Mouse (Mus musculus): Measurements from ENCODE around the gene Aven. TPM values are rescaled to one million over a fixed set of nuclear protein-coding genes. Genes with fewer than 3 reads are reported as not detected.

The Aven gene
- polyA plus RNA-seq, 1 experiment from 2014 or later, result 14.2 TPM

DNA sequence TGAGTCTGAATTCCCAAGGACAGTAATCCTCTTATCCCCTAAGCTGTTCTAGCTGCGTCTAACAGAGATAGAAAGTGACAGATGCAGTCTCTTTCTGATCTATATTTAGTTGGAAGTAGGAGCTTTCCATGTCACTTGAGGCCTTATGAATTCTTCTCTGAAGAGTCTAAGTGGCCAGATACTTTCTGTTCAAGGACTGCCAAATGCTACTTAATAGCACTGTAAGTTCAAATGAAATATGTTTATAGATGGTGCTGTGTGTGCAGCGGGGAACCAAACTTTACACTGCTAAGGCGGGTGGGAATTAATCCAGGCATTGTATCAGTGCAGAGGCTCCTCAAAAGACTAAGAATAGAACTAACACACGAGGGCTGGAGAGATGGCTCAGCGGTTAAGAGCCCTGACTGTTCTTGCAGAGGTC, 21.8 kb upstream of the Aven start:
- ATAC-seq, result no peak
- Histone ChIP-seq H3K36me3 (peaks cover 44% of the 10 kb centered on the region), H3K9me3 (replicated peaks) (no peaks in the 10 kb centered on the region), H3K27me3 (replicated peaks) (no peaks in the 10 kb centered on the region), H3K27ac (no peak overlapping the region), H3K4me2 (no peak overlapping the region), H3K4me3 (no peak overlapping the region), H3K9ac (no peak overlapping the region), H3K4me1 (no peaks in the 10 kb centered on the region)
- WGBS (ENCODE audit: insufficient replicate concordance), result 70% methylated on average over 5 of the region's 5 CpGs

DNA sequence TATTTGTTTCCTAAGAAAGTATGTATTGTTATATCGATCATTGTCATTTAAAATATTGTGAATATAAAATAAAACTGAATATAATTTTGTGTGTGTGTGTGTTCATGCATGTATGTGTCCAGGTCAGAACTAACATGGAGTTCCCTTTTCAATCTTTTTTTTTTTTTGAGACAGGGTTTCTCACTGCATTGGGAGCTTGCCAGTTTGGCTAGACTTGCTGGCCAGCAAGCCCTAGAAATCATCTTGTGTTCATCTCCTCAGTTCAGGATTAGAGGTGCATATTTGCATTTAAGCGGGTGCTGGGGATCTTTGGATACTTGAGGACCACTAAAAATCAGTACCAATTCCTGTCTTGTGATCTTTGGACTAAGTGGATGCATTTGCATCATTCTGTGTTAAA, 20.7 kb upstream of the Aven start:
- ATAC-seq, result no peak
- Histone ChIP-seq H3K4me3 (no peak overlapping the region), H3K4me2 (no peak overlapping the region), H3K27ac (no peak overlapping the region), H3K4me1 (no peaks in the 10 kb centered on the region), H3K9me3 (replicated peaks) (no peaks in the 10 kb centered on the region), H3K27me3 (replicated peaks) (no peaks in the 10 kb centered on the region), H3K36me3 (peaks cover 33% of the 10 kb centered on the region), H3K9ac (no peak overlapping the region)
- 78% methylated on average over 2 of the region's 2 CpGs for WGBS (ENCODE audit: insufficient replicate concordance)

DNA sequence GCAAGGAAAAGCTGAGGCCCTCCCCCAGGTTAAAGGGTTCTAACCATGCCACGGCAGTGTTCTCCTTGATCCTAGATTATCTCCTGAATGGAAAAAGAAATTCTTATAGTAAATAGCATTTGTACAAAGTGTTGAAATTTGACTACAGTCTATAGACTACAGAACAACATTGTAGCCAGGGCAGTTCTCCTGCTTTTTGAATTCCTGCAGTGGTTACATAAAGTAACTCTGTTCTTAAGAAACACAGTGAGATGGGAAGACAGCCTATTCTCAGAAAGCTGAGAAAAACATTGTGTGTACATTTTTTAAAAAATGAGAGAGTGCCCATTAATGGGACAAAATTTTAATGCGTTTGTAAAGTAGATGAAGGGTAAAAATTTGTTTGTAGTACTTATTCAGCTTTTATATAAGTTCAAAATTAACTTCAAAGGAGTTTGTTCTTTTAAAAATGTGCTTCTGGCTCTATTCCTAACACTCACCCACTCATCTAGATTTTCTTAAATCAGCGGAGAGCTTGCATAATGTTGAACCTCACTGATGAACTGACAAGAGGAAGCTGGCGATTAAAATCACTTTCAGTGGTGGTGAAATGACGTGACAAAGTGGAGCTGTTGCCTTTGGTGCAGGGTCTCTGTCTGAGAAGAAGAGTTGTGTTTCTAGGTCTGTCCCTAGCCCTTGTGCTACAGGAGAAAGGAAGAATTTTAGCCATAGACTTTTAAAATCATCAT, 17.6 kb upstream of the Aven start:
- Histone ChIP-seq H3K9ac (no peak overlapping the region), H3K4me2 (no peak overlapping the region), H3K36me3 (peaks cover 2% of the 10 kb centered on the region; the same call in 1 of the 2 replicates), H3K27ac (no peak overlapping the region), H3K4me3 (no peak overlapping the region), H3K4me1 (no peaks in the 10 kb centered on the region), H3K9me3 (replicated peaks) (no peaks in the 10 kb centered on the region), H3K27me3 (replicated peaks) (0 out of 2 replicates have a peak, but pooled peaks cover 3% of the 10 kb centered on the region)
- no peak for ATAC-seq
- WGBS (ENCODE audit: insufficient replicate concordance), result 55% methylated on average over 5 of the region's 5 CpGs

DNA sequence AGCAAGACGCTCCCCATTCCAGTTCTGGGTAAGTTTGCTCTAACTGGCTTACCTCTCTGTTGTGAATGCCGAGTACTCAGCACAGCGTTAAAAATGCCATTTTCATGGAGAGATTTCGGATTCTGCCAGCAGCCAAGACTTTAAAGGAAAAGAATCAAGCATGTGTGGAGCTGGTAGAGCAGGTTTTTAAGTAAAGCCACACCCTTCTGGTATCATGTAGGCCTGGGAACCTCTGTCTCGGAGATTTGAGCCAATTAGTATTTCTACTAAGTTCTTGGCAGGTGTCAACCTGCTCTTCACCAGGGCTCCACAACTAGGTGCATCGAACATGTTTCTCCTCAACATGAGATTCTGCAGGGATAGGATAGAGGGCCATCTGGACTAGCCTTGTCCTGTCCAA, 16.2 kb upstream of the Aven start:
- no peak overlapping the region for H3K9ac ChIP-seq
- H3K4me3 ChIP-seq, result no peak overlapping the region
- 0 out of 2 replicates have a peak, but pooled peaks cover 3% of the 10 kb centered on the region for H3K27me3 ChIP-seq (replicated peaks)
- no peaks in the 10 kb centered on the region for H3K36me3 ChIP-seq
- ATAC-seq, result no peak
- H3K9me3 ChIP-seq (replicated peaks), result no peaks in the 10 kb centered on the region
- H3K4me1 ChIP-seq, result no peaks in the 10 kb centered on the region
- no peak overlapping the region for H3K27ac ChIP-seq
- WGBS (ENCODE audit: insufficient replicate concordance), result 66% methylated on average over 6 of the region's 6 CpGs
- no peak overlapping the region for H3K4me2 ChIP-seq

DNA sequence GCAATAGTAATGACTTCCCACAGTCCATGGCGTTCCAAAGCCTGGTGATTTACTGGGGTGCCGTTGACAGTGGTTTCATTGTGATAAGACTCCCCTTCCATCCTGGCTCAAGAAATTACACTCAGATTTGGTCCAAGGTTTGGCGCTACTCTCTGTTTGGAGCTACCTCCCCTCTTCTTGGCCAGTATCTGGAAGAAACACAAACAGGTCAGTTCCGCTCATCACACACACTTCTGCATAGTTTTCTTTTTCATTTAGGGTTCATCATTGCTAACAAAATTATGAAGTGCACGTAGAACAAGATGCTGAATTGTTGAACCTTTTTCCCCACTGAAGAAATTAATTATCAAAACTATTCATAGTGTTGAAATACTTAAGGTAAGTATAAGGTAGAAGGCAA, 12.1 kb upstream of the Aven start, which contains the start of gene Chrm5:
Chrm5 (minus strand) TSS at position 101 of the 400 bp plus-strand sequence.
- Histone ChIP-seq H3K4me3 (no peak within 1 kb of the TSS), H3K4me2 (no peak within 1 kb of the TSS), H3K9me3 (replicated peaks) (no peaks in the 10 kb centered on the region), H3K36me3 (no peaks in the 10 kb centered on the region), H3K4me1 (no peaks in the 10 kb centered on the region), H3K27me3 (replicated peaks) (0 out of 2 replicates have a peak, but pooled peaks cover 3% of the 10 kb centered on the region), H3K9ac (no peak within 1 kb of the TSS), H3K27ac (no peak within 1 kb of the TSS)
- ATAC-seq, result no peak
- 78% methylated on average over 5 of the region's 5 CpGs for WGBS (ENCODE audit: insufficient replicate concordance)

DNA sequence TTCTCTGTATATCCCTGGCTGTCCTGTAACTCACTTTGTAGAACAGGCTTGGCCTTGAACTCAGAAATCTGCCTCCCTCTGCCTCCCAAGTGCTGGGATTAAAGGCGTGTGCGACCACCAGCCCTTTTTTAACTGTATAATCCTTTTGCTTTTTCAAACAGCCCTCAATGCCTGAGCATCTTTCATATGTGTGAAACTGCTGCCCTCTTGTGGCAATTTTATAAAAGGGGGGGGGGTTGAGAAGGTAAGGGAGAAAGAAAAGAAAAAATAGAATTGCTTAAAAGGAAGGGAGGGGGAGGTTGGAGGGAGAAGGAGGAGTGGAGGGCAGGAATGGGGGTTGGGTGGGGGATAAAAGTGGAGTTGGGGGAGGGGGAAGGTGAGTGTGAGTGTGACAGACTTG, 11.2 kb upstream of the Aven start:
- H3K27me3 ChIP-seq (replicated peaks), result 0 out of 2 replicates have a peak, but pooled peaks cover 3% of the 10 kb centered on the region
- WGBS (ENCODE audit: insufficient replicate concordance), result 4% methylated on average over 2 of the region's 2 CpGs
- H3K4me1 ChIP-seq, result no peaks in the 10 kb centered on the region
- no peaks in the 10 kb centered on the region for H3K36me3 ChIP-seq
- no peak overlapping the region for H3K9ac ChIP-seq
- ATAC-seq, result no peak
- no peak overlapping the region for H3K4me3 ChIP-seq
- no peaks in the 10 kb centered on the region for H3K9me3 ChIP-seq (replicated peaks)
- no peak overlapping the region for H3K27ac ChIP-seq
- H3K4me2 ChIP-seq, result no peak overlapping the region

DNA sequence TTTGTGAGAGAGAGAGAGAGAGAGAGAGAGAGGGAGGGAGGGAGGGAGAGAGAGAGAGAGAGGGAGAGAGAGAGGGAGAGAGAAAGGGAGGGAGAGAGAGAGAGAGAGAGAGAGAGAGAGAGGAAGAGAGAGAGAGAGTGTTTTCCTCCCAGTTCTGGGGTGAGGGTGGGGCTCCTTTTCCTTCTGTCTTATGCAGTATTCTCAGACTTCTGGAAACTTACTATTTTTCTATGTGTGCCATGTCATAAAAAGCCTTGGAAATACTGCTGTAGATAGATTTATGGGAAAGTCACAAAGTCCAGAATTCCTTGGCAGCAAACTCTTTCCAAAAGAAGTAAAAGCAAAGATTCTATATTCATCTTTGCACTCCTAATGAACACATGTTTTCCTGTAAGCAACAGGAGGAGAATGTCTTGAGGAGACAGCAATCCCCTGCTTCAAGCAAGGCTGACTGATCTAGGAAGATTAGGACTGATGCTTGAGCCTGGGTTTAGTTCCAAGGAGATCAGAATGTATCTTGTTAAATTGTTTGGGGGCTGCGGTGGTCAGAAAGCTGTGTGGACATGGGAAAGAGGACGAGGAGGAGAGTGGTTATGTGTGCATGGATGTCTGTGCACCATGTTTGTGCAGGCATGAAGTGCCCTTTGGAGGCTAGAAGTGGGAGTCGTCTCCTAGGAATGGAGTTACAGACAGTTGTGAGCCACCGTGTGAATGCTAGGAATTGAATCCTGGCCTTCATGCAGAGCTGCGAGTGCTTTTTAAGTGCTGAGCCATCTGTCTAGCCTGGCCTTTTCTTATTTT, 10.0 kb upstream of the Aven start:
- no peak for ATAC-seq
- no peaks in the 10 kb centered on the region for H3K9me3 ChIP-seq (replicated peaks)
- no peaks in the 10 kb centered on the region for H3K36me3 ChIP-seq
- 59% methylated on average over 5 of the region's 5 CpGs for WGBS (ENCODE audit: insufficient replicate concordance)
- H3K27ac ChIP-seq, result no peak overlapping the region
- no peak overlapping the region for H3K4me3 ChIP-seq
- no peak overlapping the region for H3K9ac ChIP-seq
- no peaks in the 10 kb centered on the region for H3K4me1 ChIP-seq
- H3K27me3 ChIP-seq (replicated peaks), result 0 out of 2 replicates have a peak, but pooled peaks cover 3% of the 10 kb centered on the region
- no peak overlapping the region for H3K4me2 ChIP-seq

DNA sequence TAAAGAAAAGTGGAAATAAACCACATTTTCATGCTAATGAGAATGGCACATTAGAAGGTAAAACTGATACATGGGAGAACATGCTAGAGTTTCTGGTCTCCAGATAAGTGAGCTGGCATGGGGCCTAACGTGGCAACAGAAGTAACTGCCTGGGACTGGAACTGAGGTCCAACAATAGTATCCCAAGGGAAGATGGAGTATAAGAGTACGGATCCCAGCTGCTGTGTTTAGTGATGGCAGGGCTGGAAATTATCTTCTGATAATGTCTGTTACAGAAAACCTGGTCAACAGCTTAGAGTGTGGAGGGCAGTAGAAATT, 9.5 kb upstream of the Aven start:
- no peak overlapping the region for H3K4me3 ChIP-seq
- no peaks in the 10 kb centered on the region for H3K4me1 ChIP-seq
- WGBS (ENCODE audit: insufficient replicate concordance), result 65% methylated on average over 2 of the region's 2 CpGs
- 0 out of 2 replicates have a peak, but pooled peaks cover 3% of the 10 kb centered on the region for H3K27me3 ChIP-seq (replicated peaks)
- H3K4me2 ChIP-seq, result no peak overlapping the region
- no peaks in the 10 kb centered on the region for H3K9me3 ChIP-seq (replicated peaks)
- no peak overlapping the region for H3K9ac ChIP-seq
- no peaks in the 10 kb centered on the region for H3K36me3 ChIP-seq
- no peak for ATAC-seq
- H3K27ac ChIP-seq, result no peak overlapping the region

DNA sequence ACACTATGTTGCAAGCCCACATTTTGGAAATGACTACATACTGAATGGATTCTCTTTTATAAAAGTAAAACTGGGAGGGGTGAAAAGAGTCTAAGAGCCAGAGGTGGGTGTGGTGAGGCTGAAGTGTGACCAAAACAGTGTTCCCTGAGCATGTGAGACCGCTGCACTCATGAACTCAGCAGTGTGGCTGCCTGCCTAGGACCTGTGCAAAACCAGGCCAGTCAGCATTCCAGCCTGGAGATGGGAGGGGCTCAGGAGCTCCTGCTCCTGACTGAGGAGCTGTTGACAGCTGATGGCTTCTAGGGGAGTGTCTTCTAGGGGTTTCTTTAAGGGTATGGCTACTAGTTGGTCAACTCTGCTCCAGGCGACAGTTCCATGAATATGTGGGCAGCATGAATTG, 7.9 kb upstream of the Aven start:
- WGBS (ENCODE audit: insufficient replicate concordance), result 70% methylated on average over 2 of the region's 2 CpGs
- no peak overlapping the region for H3K27ac ChIP-seq
- no peak for ATAC-seq
- H3K36me3 ChIP-seq, result no peaks in the 10 kb centered on the region
- H3K4me3 ChIP-seq, result no peak overlapping the region
- H3K9me3 ChIP-seq (replicated peaks), result no peaks in the 10 kb centered on the region
- H3K27me3 ChIP-seq (replicated peaks), result no peaks in the 10 kb centered on the region
- no peaks in the 10 kb centered on the region for H3K4me1 ChIP-seq
- no peak overlapping the region for H3K9ac ChIP-seq
- no peak overlapping the region for H3K4me2 ChIP-seq

DNA sequence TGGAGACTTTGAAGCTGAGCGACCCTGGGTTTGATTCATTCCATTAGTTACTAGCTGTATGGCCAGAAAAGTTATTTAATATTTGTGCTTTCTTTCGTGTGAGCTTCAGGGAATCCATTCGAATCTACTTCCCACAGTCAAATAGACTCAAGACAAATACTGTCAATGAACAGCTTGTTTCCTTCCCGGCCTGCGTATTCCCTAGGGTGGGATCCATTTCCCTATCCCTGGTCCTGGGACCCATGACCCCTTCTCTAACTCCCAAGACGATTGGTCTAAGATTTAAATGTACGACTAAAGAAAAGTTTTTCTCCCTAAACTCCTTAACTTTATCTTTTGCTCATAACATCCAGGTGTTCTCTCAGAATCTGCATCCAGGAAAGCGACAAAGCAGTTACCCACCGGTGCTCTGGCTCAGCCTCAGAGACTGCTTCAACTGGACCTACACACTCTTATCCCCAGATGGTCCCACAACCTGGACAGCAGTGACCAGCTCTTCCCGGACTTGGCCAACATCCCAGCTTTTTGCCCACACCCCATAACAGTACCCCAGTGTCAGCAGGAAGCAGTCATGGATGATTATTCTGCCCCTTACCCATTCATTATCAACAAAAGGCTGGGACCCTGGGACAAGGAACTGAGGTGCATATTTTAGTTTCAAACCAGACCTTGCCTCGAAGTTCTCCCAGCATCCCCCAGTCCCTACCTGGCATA, 2.1 kb upstream of the Aven start:
- no peak for ATAC-seq
- peaks cover 29% of the 10 kb centered on the region for H3K4me1 ChIP-seq
- no peaks in the 10 kb centered on the region for H3K27me3 ChIP-seq (replicated peaks)
- WGBS (ENCODE audit: insufficient replicate concordance), result 78% methylated on average over 11 of the region's 11 CpGs
- no peak overlapping the region for H3K4me2 ChIP-seq
- H3K27ac ChIP-seq, result no peak overlapping the region
- H3K36me3 ChIP-seq, result no peaks in the 10 kb centered on the region
- H3K9ac ChIP-seq, result no peak overlapping the region
- no peaks in the 10 kb centered on the region for H3K9me3 ChIP-seq (replicated peaks)
- H3K4me3 ChIP-seq, result no peak overlapping the region

DNA sequence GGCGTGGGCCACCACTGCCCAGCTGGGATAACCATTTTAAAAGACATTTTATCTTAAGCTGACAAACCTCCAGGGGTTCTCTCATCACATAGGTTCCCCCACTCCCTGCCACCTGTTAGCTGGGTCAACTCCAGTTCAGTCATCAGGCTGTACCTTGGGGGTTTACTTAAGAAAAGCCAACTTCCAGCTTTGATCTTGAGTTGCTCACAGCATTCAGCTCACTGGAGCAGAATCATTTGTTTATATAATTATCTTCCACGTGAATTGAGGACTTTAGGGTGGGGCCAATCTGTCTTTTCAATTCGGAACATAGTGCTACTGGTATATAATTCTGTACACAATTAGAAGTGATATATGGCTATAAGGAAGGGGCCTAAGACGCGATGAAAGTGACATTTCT, 1.1 kb upstream of the Aven start:
- Histone ChIP-seq H3K27me3 (replicated peaks) (no peaks in the 10 kb centered on the region), H3K9ac (no peak overlapping the region), H3K27ac (no peak overlapping the region), H3K4me3 (no peak overlapping the region), H3K4me1 (peaks cover 29% of the 10 kb centered on the region), H3K4me2 (peak overlapping the region; percentile 92), H3K36me3 (no peaks in the 10 kb centered on the region), H3K9me3 (replicated peaks) (no peaks in the 10 kb centered on the region)
- WGBS (ENCODE audit: insufficient replicate concordance), result 64% methylated on average over 5 of the region's 5 CpGs
- ATAC-seq, result no peak

DNA sequence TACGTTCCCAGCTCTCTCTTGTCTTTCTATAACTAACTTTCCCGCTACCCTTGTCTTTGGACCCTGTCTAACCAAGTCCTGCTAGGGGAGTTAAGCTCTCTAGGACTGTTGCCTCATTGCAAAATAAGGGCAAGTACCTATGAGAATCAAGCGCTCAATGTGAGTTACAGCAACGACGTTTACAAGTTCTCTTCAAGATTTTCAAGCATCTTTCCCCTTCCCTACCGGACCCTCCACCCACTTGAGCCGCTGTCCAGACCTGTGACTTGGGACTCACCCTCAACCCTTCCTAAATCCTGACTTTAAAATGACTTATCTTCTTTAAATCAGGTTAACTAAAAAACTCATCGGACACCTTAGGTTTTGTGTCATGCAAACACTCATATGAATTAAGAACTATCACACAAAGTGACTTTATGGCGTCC, 321 bp upstream of the Aven start:
- peak overlapping the region; percentile 92 for H3K4me2 ChIP-seq
- ATAC-seq, result peak; percentile 13
- peak overlapping the region; percentile 97 for H3K27ac ChIP-seq
- peaks cover 3% of the 10 kb centered on the region; the same call in 1 of the 2 replicates for H3K36me3 ChIP-seq
- peaks cover 30% of the 10 kb centered on the region for H3K4me1 ChIP-seq
- H3K4me3 ChIP-seq, result peak overlapping the region; percentile 86
- H3K9ac ChIP-seq, result peak overlapping the region; percentile 96
- H3K27me3 ChIP-seq (replicated peaks), result no peaks in the 10 kb centered on the region
- 10% methylated on average over 9 of the region's 9 CpGs for WGBS (ENCODE audit: insufficient replicate concordance)
- no peaks in the 10 kb centered on the region for H3K9me3 ChIP-seq (replicated peaks)

Measured in liver, embryonic 12.5 days (tissue).